Mouse (Mus musculus) CH12F3 (cell line): Measurements from ENCODE around the gene Tnfsf13.

Experiments
- in situ Hi-C: fragments of 300-500 bp; cut with MboI; formaldehyde crosslinking; loops from 2 replicates; pipeline ENCODE4 v1.14.3; 2020; ENCODE audit warnings: low sequenced_read_pairs

Gene Tnfsf13

GRCm38 (mm10) chr11:69681314-69682208, 4.0 kb downstream of the Tnfsf13 start, which contains the start of gene Senp3:
Gene Senp3 (minus strand): TSS chr11:69682084.
- in situ Hi-C loops: no loop called here

- in situ Hi-C loops: no loop called here
These were observed 5.3 kb downstream of the Tnfsf13 start for GRCm38 (mm10) chr11:69680136-69680855.

GRCm38 (mm10) chr11:69679144-69679543, 6.4 kb downstream of the Tnfsf13 start:
- in situ Hi-C loops: no loop called here

GRCm38 (mm10) chr11:69672211-69672706, 13.3 kb downstream of the Tnfsf13 start, which contains the start of gene Eif4a1:
Gene Eif4a1 (minus strand): TSS chr11:69672423.
- in situ Hi-C loops: no loop called here

GRCm38 (mm10) chr11:69671726-69672124, 13.9 kb downstream of the Tnfsf13 start:
- in situ Hi-C loops: no loop called here

- in situ Hi-C loops: no loop called here
These were observed 14.5 kb downstream of the Tnfsf13 start for GRCm38 (mm10) chr11:69670786-69671725.

- in situ Hi-C loops: no loop called here
These were observed 18.9 kb downstream of the Tnfsf13 start for GRCm38 (mm10) chr11:69666665-69667005.

GRCm38 (mm10) chr11:69665961-69666664, 19.5 kb downstream of the Tnfsf13 start, which contains the start of gene Cd68:
Gene Cd68 (minus strand): TSS chr11:69666153.
- in situ Hi-C loops: no loop called here

GRCm38 (mm10) chr11:69665457-69665960, 20.1 kb downstream of the Tnfsf13 start:
- in situ Hi-C loops: no loop called here

GRCm38 (mm10) chr11:69664841-69665240, 20.7 kb downstream of the Tnfsf13 start:
- in situ Hi-C loops: no loop called here

- in situ Hi-C loops: no loop called here
These were observed 21.8 kb downstream of the Tnfsf13 start for GRCm38 (mm10) chr11:69663795-69664194.

- in situ Hi-C loops: no loop called here
These were observed 22.5 kb downstream of the Tnfsf13 start for GRCm38 (mm10) chr11:69662967-69663671.

- in situ Hi-C loops: no loop called here
These were observed 23.2 kb downstream of the Tnfsf13 start, which contains the start of gene Mpdu1 for GRCm38 (mm10) chr11:69662213-69662966. Gene Mpdu1 (minus strand): TSS chr11:69662642.

- in situ Hi-C loops: no loop called here
These were observed 24.2 kb downstream of the Tnfsf13 start for GRCm38 (mm10) chr11:69661221-69661881.

- in situ Hi-C loops: no loop called here
These were observed 28.1 kb downstream of the Tnfsf13 start for GRCm38 (mm10) chr11:69657462-69657881.

GRCm38 (mm10) chr11:69656617-69657461, 28.7 kb downstream of the Tnfsf13 start:
- in situ Hi-C loops: no loop called here

- in situ Hi-C loops: no loop called here
These were observed 29.5 kb downstream of the Tnfsf13 start for GRCm38 (mm10) chr11:69656065-69656455.
